Mouse (Mus musculus) spleen, adult 2 months (tissue): ENCODE data around the gene Rpap1. TPM values are rescaled to one million over a fixed set of nuclear protein-coding genes. Genes with fewer than 3 reads are reported as not detected.
"Not testable (repeated sequence)": the region's sequence is repeated elsewhere in the genome, so short reads cannot be mapped to it uniquely, and the experiment has no call there.

Experiments
- DNase-seq, 2 experiments: peaks; one replicate each; pipeline versions ENCODE4 v3.0.0 to v3.0.0-alpha.2; 2012 to 2021; ENCODE audit warnings: low spot score in 2 of 2, low read depth in 1 of 2
- H3K27ac ChIP-seq: fragments of 200-500 bp; 2 replicates; pipeline ENCODE4 v1.5.1; 2012; ENCODE audit warnings: low read length, inconsistent platforms; ENCODE audit not compliant: insufficient read depth
- H3K27me3 ChIP-seq: fragments of 200-500 bp; 2 replicates; pipeline ENCODE4 v1.6.1; 2012; ENCODE audit warnings: mild to moderate bottlenecking, moderate library complexity, low read length, inconsistent platforms; ENCODE audit not compliant: control insufficient read depth, insufficient read depth
- H3K36me3 ChIP-seq: fragments of 200-500 bp; 2 replicates; pipeline ENCODE4 v1.6.1; 2012; ENCODE audit warnings: mild to moderate bottlenecking, low read length, inconsistent platforms; ENCODE audit not compliant: control insufficient read depth, insufficient read depth
- H3K4me1 ChIP-seq: fragments of 200-500 bp; 2 replicates; pipeline ENCODE4 v1.6.1; 2011; ENCODE audit warnings: inconsistent platforms; ENCODE audit not compliant: control insufficient read depth, insufficient read depth, insufficient read length
- H3K4me3 ChIP-seq: fragments of 200-500 bp; 2 replicates; pipeline ENCODE4 v1.5.1; 2011; ENCODE audit warnings: mild to moderate bottlenecking, inconsistent platforms; ENCODE audit not compliant: insufficient read depth, insufficient read length; ENCODE audit errors: extremely low read depth
- CTCF ChIP-seq: fragments of 200-500 bp; IDR thresholded peaks from 2 replicates; pipeline ENCODE4 v1.5.1; 2011; ENCODE audit warnings: mild to moderate bottlenecking, inconsistent platforms; ENCODE audit not compliant: insufficient read depth, insufficient read length, insufficient replicate concordance; ENCODE audit errors: extremely low read depth
- POLR2A ChIP-seq: fragments of 200-500 bp; IDR thresholded peaks from 2 replicates; pipeline ENCODE4 v1.6.1; 2011; ENCODE audit warnings: low read depth, low read length, inconsistent platforms
- WGBS: fragments of 180-500 bp; shearing (Covaris S2); methylation state at CpG from one replicate; pipeline ENCODE4 v1.1.7; 2018; 5-methylcytosine and 5-hydroxymethylcytosine counted together
- polyA plus RNA-seq: library from polyadenylated mRNA; depleted of rRNA; stranded (reverse); fragments of >200 nt; gene quantifications from 2 replicates; pipeline ENCODE4 v1.2.3, GENCODE M21; 2012; rRNA removed

The Rpap1 gene
- polyA plus RNA-seq, 1 experiment, result 25.7 TPM

DNA sequence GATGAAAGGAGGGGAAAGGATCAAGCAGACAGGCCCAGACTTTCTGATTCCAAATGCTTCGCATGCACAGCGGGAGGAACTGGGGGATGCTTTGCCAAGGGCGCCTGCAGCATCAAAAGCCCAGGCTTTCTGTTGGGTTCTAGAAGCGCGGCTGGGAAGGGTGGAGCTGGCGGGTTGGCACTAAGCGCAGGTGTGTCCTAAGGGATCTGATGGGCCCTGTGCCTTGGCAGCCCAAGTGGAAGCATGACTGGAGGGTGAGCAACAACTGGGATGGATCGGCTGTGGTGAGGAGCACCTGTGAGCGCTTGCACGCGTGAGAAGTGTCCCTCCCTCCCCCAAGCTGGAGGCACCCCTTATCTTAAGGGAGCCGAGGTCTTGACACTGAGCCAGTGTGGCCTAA is 50.2 kb downstream of the Rpap1 start:
- no peaks in the 10 kb centered on the region for H3K27me3 ChIP-seq
- 67% methylated on average over 12 of the region's 12 CpGs for WGBS
- H3K4me3 ChIP-seq, result no peak overlapping the region
- H3K36me3 ChIP-seq, result peaks cover 10% of the 10 kb centered on the region
- TF ChIP-seq POLR2A (no peak), CTCF (no peak)
- H3K4me1 ChIP-seq, result peaks cover 3% of the 10 kb centered on the region; the same call in 1 of the 2 replicates
- H3K27ac ChIP-seq, result no peak overlapping the region
- DNase-seq, result no peak

DNA sequence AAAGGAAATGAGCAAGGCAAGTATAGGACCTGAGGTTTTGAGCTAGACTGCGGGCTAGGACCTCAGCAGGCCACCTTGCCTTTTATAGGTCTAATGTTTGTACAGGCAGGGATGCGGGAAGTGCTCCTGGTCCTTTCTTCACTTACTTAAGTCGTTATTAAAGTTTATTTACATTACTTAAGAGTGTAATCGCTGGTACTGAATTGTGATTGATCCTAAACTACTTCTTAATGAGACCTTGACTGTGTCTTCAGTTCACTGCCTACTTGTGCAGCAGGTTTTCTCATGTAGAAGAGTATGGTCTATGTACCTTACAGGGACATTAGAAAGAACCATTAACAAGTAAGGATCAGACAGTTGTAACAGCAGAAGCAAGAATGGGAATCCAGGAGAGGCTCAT is 56.6 kb downstream of the Rpap1 start:
- no peaks in the 10 kb centered on the region for H3K4me1 ChIP-seq
- 92% methylated on average over 4 of the region's 4 CpGs for WGBS
- peaks cover 35% of the 10 kb centered on the region for H3K36me3 ChIP-seq
- H3K27me3 ChIP-seq, result no peaks in the 10 kb centered on the region
- no peak overlapping the region for H3K4me3 ChIP-seq
- no peak overlapping the region for H3K27ac ChIP-seq
- no peak for DNase-seq
- TF ChIP-seq CTCF, result no peak
- TF ChIP-seq POLR2A, result no peak

DNA sequence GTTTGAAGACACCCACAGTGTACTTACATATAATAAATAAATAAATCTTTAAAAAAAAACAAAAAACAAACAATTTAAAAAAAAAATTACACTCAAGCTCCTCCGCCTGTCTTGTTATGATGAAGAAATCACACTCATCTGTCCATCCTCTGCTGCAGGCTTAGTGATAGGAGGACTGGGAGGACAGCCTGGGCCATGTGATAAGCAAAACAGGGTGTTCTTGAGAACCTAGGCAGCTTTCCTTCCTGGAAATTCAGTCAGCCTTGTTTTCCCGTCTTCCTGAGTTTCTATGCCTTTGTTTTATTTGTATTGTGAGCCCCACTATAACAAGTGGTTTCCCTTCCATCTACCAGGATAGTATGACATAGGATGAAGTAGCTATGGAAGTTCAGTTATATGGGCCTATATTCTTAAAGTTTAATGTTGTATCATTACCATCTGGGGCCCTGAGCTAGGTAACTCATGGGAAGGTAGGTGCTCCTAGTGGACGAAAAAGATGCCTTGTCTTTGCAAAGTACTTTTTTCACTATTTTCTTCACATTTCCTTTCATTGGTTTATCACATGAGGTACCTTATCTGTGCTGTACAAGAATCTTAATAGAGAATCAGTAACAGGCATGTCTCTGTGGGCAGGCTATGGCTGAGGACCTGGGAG is 59.4 kb downstream of the Rpap1 start:
- no peak overlapping the region for H3K4me3 ChIP-seq
- H3K27ac ChIP-seq, result no peak overlapping the region
- peaks cover 47% of the 10 kb centered on the region for H3K36me3 ChIP-seq
- DNase-seq, result no peak
- H3K27me3 ChIP-seq, result no peaks in the 10 kb centered on the region
- TF ChIP-seq CTCF (no peak), POLR2A (no peak)
- no peaks in the 10 kb centered on the region for H3K4me1 ChIP-seq
- WGBS, result 90% methylated on average over 3 of the region's 3 CpGs

DNA sequence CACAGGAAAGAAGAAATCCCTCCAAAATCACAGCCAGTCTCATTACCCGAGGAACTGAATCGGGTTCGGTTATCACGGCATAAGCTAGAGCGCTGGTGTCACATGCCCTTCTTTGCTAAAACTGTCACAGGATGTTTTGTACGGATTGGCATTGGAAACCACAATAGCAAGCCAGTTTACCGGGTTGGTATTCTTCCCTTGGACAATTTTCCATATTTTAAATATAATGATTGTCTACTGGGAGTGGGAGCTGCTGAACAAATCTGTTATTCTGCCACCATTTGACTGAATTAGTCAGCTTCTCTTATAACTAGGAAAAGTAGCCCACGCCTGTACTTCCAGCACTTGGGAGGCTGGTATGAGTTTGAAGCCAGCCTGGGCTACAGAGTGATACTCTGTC is 66.3 kb downstream of the Rpap1 start:
- Histone ChIP-seq H3K27me3 (no peaks in the 10 kb centered on the region), H3K4me3 (no peak overlapping the region), H3K36me3 (peaks cover 46% of the 10 kb centered on the region), H3K27ac (no peak overlapping the region), H3K4me1 (no peaks in the 10 kb centered on the region)
- 95% methylated on average over 8 of the region's 8 CpGs for whole genome bisulfite sequencing
- TF ChIP-seq POLR2A (no peak), CTCF (no peak)
- DNase-seq, result no peak

DNA sequence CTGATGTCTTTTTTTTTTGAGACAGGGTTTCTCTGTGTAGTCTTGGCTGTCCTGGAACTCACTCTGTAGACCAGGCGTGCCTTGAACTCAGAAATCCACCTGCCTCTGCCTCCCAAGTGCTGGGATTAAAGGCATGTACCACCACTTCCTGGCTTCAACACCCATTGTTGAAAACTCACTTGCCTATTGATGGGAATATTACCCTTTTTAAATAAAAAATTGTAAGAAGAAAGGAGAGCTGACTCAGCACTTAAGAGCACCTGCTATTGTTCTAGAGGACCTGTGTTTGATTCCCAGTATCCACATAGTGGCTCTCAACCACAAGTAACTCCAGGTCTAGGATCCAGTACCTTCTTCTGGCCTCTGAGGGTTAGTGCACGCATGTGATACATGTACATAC is 71.5 kb downstream of the Rpap1 start:
- not testable (repeated sequence) for H3K4me3 ChIP-seq, H3K27me3 ChIP-seq, DNase-seq, H3K4me1 ChIP-seq, H3K27ac ChIP-seq
- H3K36me3 ChIP-seq, result peaks cover 16% of the 10 kb centered on the region
- WGBS, result 93% methylated on average over 2 of the region's 2 CpGs

Other genes with a start within 250 kb of the Rpap1 start
- 0.09 and 0.12 TPM in 2 replicates for gene Exd1, start 239.9 kb downstream of the Rpap1 start, polyA plus RNA-seq
- 34.9 and 39.0 TPM in 2 replicates for gene Chp1, start 239.8 kb downstream of the Rpap1 start, polyA plus RNA-seq
- gene Nusap1, start 169.2 kb downstream of the Rpap1 start, polyA plus RNA-seq, result 1.3 and 1.7 TPM in 2 replicates
- 3.7 and 7.2 TPM in 2 replicates for gene Oip5, start 169.1 kb downstream of the Rpap1 start, polyA plus RNA-seq
- 1.5 and 2.1 TPM in 2 replicates for gene Ndufaf1, start 124.7 kb downstream of the Rpap1 start, polyA plus RNA-seq
- 7.4 and 7.9 TPM in 2 replicates for gene Rtf1, start 112.5 kb downstream of the Rpap1 start, polyA plus RNA-seq
- 0.72 and 0.81 TPM in 2 replicates for gene Itpka, start 45.2 kb downstream of the Rpap1 start, polyA plus RNA-seq
- gene Ltk, start 27.1 kb downstream of the Rpap1 start, polyA plus RNA-seq, result 9.0 and 15.0 TPM in 2 replicates
- 1.7 and 2.1 TPM in 2 replicates for gene Tyro3, start 10.2 kb upstream of the Rpap1 start, polyA plus RNA-seq
- gene Mga, start 109.7 kb upstream of the Rpap1 start, polyA plus RNA-seq, result 16.5 and 19.3 TPM in 2 replicates
- gene Mapkbp1, start 185.2 kb upstream of the Rpap1 start, polyA plus RNA-seq, result 6.0 and 7.5 TPM in 2 replicates
- gene Jmjd7, start 239.9 kb upstream of the Rpap1 start, polyA plus RNA-seq, result 5.9 and 13.4 TPM in 2 replicates
- gene Gm28042, start 240.0 kb upstream of the Rpap1 start, polyA plus RNA-seq, result 5.3 and 7.9 TPM in 2 replicates
- 6.0 and 8.8 TPM in 2 replicates for gene Pla2g4b, start 245.9 kb upstream of the Rpap1 start, polyA plus RNA-seq